Mouse (Mus musculus): ENCODE results near the gene Cep97.

DNA sequence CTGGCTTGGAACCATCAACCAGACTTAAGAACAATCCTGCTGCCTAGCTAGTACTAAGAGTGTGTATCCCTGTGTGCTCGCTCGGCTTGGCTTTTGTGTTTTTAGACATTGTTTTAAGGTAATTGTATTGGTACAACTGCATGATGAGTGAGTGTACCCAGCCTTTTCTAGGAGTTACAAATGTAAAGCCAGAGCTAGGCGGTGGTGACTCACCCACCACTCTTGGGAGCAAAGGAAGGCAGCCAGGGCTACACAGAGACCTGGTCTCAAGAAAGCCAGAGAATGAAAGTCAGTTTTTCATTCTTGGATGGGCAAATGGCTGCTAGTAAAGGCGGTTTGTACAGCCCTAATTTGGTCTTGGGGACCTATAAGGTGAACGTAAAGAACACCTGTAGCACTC lies 35.8 kb upstream of the Cep97 start:
- TF ChIP-seq CTCF (IDR thresholded peaks at IDR 0.05; ENCODE audit: insufficient read depth, low read depth, low read length) (no peak), POLR2A (IDR thresholded peaks at IDR 0.05; ENCODE audit: insufficient read depth, low read depth, low read length) (no peak)

Data from olfactory bulb, adult 2 months (tissue).